Mouse (Mus musculus) layer of hippocampus, postnatal 25 days (tissue): Measurements from ENCODE around the gene C2cd4a. TPM values are rescaled to one million over a fixed set of nuclear protein-coding genes. Genes with fewer than 3 reads are reported as not detected.
A peak's percentile ranks its signal among the peaks of the same experiment; 100 is the strongest.

Experiments used
- DNase-seq, 2 experiments: peaks; one replicate each; pipeline ENCODE4 v3.0.0; 2022; ENCODE audit warnings: mixed read lengths in 2 of 2, low spot score in 1 of 2; ENCODE audit errors: extremely low spot score in 1 of 2
- total RNA-seq, 2 experiments: library from RNA; stranded (reverse); gene quantifications; 2 replicates each; pipeline ENCODE4 v1.2.3; 2021

The C2cd4a gene
- total RNA-seq, 2 experiments from 2014 or later: 2.1 to 2.2 TPM

- no peak for DNase-seq
These were observed 37.9 kb downstream of the C2cd4a start for GRCm38 (mm10) chr9:67794216-67794615.

GRCm38 (mm10) chr9:67793501-67793900 lies 38.6 kb downstream of the C2cd4a start:
- no peak for DNase-seq

- DNase-seq: no peak
These were observed 39.7 kb downstream of the C2cd4a start for GRCm38 (mm10) chr9:67792405-67792804.

GRCm38 (mm10) chr9:67787671-67788070 lies 44.5 kb downstream of the C2cd4a start:
- DNase-seq: no peak

- DNase-seq: no peak
These were observed 45.8 kb downstream of the C2cd4a start for GRCm38 (mm10) chr9:67786311-67786710.

- DNase-seq: peak in 1 of 2 experiments; percentile 35
These were observed 48.2 kb downstream of the C2cd4a start for GRCm38 (mm10) chr9:67783925-67784324.

- no peak for DNase-seq
These were observed 48.7 kb downstream of the C2cd4a start for GRCm38 (mm10) chr9:67783464-67783863.

GRCm38 (mm10) chr9:67782786-67783185 lies 49.3 kb downstream of the C2cd4a start:
- no peak for DNase-seq

Other genes starting within 250 kb of the C2cd4a start
- gene C2cd4b, start 72.9 kb downstream of the C2cd4a start, total RNA-seq: 10 to 100 TPM in 1 of 2 experiments, 1 to 10 TPM in 1; 7.9 to 10.0 TPM
- 100 to 1,000 TPM in 1 of 2 experiments, 10 to 100 TPM in 1; 85.7 to 110 TPM for gene Vps13c, start 8.1 kb upstream of the C2cd4a start, total RNA-seq